Mouse (Mus musculus) MEL (cell line): ENCODE results near the gene Sorbs2. TPM values are rescaled to one million over a fixed set of nuclear protein-coding genes. Genes with fewer than 3 reads are reported as not detected.

ENCODE experiments used
- DNase-seq: peaks from one replicate; pipeline ENCODE4 v3.0.0; 2011; ENCODE audit warnings: low read depth, low spot score
- H3K27ac ChIP-seq: 2 replicates; pipeline ENCODE4 v1.5.1; 2012; ENCODE audit warnings: low read depth, mild to moderate bottlenecking, control low read depth, low read length, moderate library complexity; ENCODE audit not compliant: control insufficient read depth
- H3K27me3 ChIP-seq, 2 experiments: fragments of 150-350 bp in 1 of 2; sonication (generic) in 1 of 2; 2 replicates each; pipeline ENCODE4 v1.6.1; 2012; ENCODE audit warnings: low read length in 2 of 2, mild to moderate bottlenecking in 2 of 2, improper control_type of control experiment in 1 of 2, moderate library complexity in 1 of 2; ENCODE audit not compliant: insufficient read depth in 2 of 2, control insufficient read depth in 1 of 2
- H3K36me3 ChIP-seq, 2 experiments: 2 replicates each; pipeline ENCODE4 v1.6.1; 2012 to 2014; ENCODE audit warnings: low read length in 2 of 2, improper control_type of control experiment in 1 of 2, inconsistent platforms in 1 of 2, mild to moderate bottlenecking in 1 of 2; ENCODE audit not compliant: insufficient read depth in 2 of 2, control insufficient read depth in 1 of 2
- H3K4me1 ChIP-seq, 2 experiments: fragments of 150-350 bp in 1 of 2; sonication (generic) in 1 of 2; 2 replicates each; pipeline ENCODE4 v1.6.1; 2012; ENCODE audit warnings: low read length in 2 of 2, improper control_type of control experiment in 1 of 2, mild to moderate bottlenecking in 1 of 2; ENCODE audit not compliant: insufficient read depth in 2 of 2, control insufficient read depth in 1 of 2
- H3K4me3 ChIP-seq, 2 experiments: fragments of 150-350 bp in 1 of 2; sonication (generic) in 1 of 2; 2 replicates each; pipeline ENCODE4 v1.5.1; 2012; ENCODE audit warnings: low read depth in 2 of 2, low read length in 2 of 2, mild to moderate bottlenecking in 2 of 2, moderate library complexity in 2 of 2, control low read depth in 1 of 2, improper control_type of control experiment in 1 of 2; ENCODE audit not compliant: control insufficient read depth in 1 of 2, insufficient read depth in 1 of 2
- H3K79me2 ChIP-seq: 2 replicates; pipeline ENCODE4 v1.6.1; 2012; ENCODE audit warnings: mild to moderate bottlenecking, low read length, moderate library complexity; ENCODE audit not compliant: control insufficient read depth, poor library complexity, insufficient read depth
- H3K9ac ChIP-seq: 2 replicates; pipeline ENCODE4 v1.6.1; 2012; ENCODE audit warnings: low read depth, mild to moderate bottlenecking, control low read depth, low read length, moderate library complexity; ENCODE audit not compliant: control insufficient read depth, poor library complexity, severe bottlenecking
- H3K9me3 ChIP-seq: fragments of 150-350 bp; sonication (generic); replicated peaks from 2 replicates; pipeline ENCODE4 v1.6.1; 2012; ENCODE audit warnings: mild to moderate bottlenecking, low read length, improper control_type of control experiment, moderate library complexity; ENCODE audit not compliant: insufficient read depth
- CHD2 ChIP-seq: IDR thresholded peaks from 2 replicates; pipeline ENCODE4 v1.6.1; 2011; ENCODE audit warnings: low read length, improper control_type of control experiment
- E2F4 ChIP-seq: IDR thresholded peaks from 2 replicates; pipeline ENCODE4 v1.6.1; 2011; ENCODE audit warnings: low read depth, low read length, improper control_type of control experiment, borderline replicate concordance
- GABPA ChIP-seq: IDR thresholded peaks from 2 replicates; pipeline ENCODE4 v1.6.1; 2012; ENCODE audit warnings: low read depth, mild to moderate bottlenecking, inconsistent platforms, low read length, improper control_type of control experiment, moderate library complexity
- GATA1 ChIP-seq: IDR thresholded peaks from 2 replicates; pipeline ENCODE4 v1.6.1; 2011; ENCODE audit warnings: low read depth, low read length, improper control_type of control experiment
- JUND ChIP-seq: IDR thresholded peaks from 2 replicates; pipeline ENCODE4 v1.6.1; 2011; ENCODE audit warnings: low read depth, mild to moderate bottlenecking, improper control_type of control experiment, low read length
- MAFK ChIP-seq: IDR thresholded peaks from 2 replicates; pipeline ENCODE4 v1.6.1; 2011; ENCODE audit warnings: low read depth, mild to moderate bottlenecking, low read length, improper control_type of control experiment, borderline replicate concordance
- MEF2A ChIP-seq: IDR thresholded peaks from 2 replicates; pipeline ENCODE4 v1.6.1; 2014; ENCODE audit warnings: low read depth, mild to moderate bottlenecking, inconsistent platforms, low read length, improper control_type of control experiment; ENCODE audit not compliant: poor library complexity, insufficient replicate concordance, severe bottlenecking; ENCODE audit errors: extremely low read depth
- NELFE ChIP-seq: IDR thresholded peaks from 2 replicates; pipeline ENCODE4 v1.6.1; 2011; ENCODE audit warnings: low read depth, low read length, improper control_type of control experiment
- POLR2AphosphoS5 ChIP-seq: IDR thresholded peaks from 2 replicates; pipeline ENCODE4 v1.6.1; 2012; ENCODE audit warnings: low read depth, borderline replicate concordance, mild to moderate bottlenecking, inconsistent platforms, low read length, moderate library complexity, mixed read lengths
- RAD21 ChIP-seq: IDR thresholded peaks from 2 replicates; pipeline ENCODE4 v1.6.1; 2011; ENCODE audit warnings: mild to moderate bottlenecking, low read depth, low read length, improper control_type of control experiment
- TAL1 ChIP-seq: IDR thresholded peaks from 2 replicates; pipeline ENCODE4 v1.6.1; 2012; ENCODE audit warnings: mild to moderate bottlenecking, inconsistent platforms, low read length, moderate library complexity, mixed read lengths
- UBTF ChIP-seq: IDR thresholded peaks from 2 replicates; pipeline ENCODE4 v1.6.1; 2012; ENCODE audit warnings: low read depth, mild to moderate bottlenecking, inconsistent platforms, low read length, improper control_type of control experiment, moderate library complexity, borderline replicate concordance; ENCODE audit not compliant: insufficient read depth
- ZC3H11A ChIP-seq: IDR thresholded peaks from 2 replicates; pipeline ENCODE4 v1.6.1; 2012; ENCODE audit warnings: low read depth, mild to moderate bottlenecking, inconsistent platforms, low read length, improper control_type of control experiment
- ZKSCAN1 ChIP-seq: IDR thresholded peaks from 2 replicates; pipeline ENCODE4 v1.6.1; 2012; ENCODE audit warnings: low read depth, mild to moderate bottlenecking, inconsistent platforms, low read length, improper control_type of control experiment, moderate library complexity
- ZNF384 ChIP-seq: IDR thresholded peaks from 2 replicates; pipeline ENCODE4 v1.6.1; 2012; ENCODE audit warnings: low read depth, mild to moderate bottlenecking, inconsistent platforms, low read length, improper control_type of control experiment
- polyA plus RNA-seq, 2 experiments: library from polyadenylated mRNA; stranded (reverse) in 1 of 2; unstranded in 1 of 2; fragments of >175 nt in 1 of 2; fragments of >200 nt in 1 of 2; gene quantifications; 2 replicates each; pipeline versions ENCODE4 v1.2.1 to v1.2.4; 2012; ENCODE audit warnings: low replicate concordance in 2 of 2, low read depth in 1 of 2; ENCODE audit not compliant: insufficient read length in 2 of 2, insufficient read depth in 1 of 2, missing spikeins in 1 of 2
- total RNA-seq: library from RNA; depleted of rRNA; stranded (reverse); fragments of 300-350 nt; gene quantifications from 2 replicates; pipeline ENCODE4 v1.2.3, GENCODE M21; 2012

Gene Sorbs2
- total and polyA plus RNA-seq, 3 experiments = not detected

- no peaks in the 10 kb centered on the region; a peak in 1 of 4 replicates for H3K27me3 ChIP-seq
- H3K36me3 ChIP-seq = no peaks in the 10 kb centered on the region
- no peaks in the 10 kb centered on the region for H3K9me3 ChIP-seq
- no peaks in the 10 kb centered on the region for H3K4me1 ChIP-seq
- no peak overlapping the region for H3K4me3 ChIP-seq
- H3K79me2 ChIP-seq = no peaks in the 10 kb centered on the region
- no peak overlapping the region for H3K27ac ChIP-seq
- DNase-seq = no peak
- H3K9ac ChIP-seq = no peak overlapping the region
- TF ChIP-seq JUND = no peak
- TF ChIP-seq GATA1 = no peak
- no peak for TF ChIP-seq MEF2A
- TF ChIP-seq NELFE = no peak
- TF ChIP-seq MAFK = no peak
- TF ChIP-seq ZC3H11A = no peak
- TF ChIP-seq ZNF384 = no peak
- no peak for TF ChIP-seq CHD2
- TF ChIP-seq POLR2AphosphoS5 = no peak
- TF ChIP-seq ZKSCAN1 = no peak
- TF ChIP-seq GABPA = no peak
- no peak for TF ChIP-seq RAD21
- no peak for TF ChIP-seq TAL1
- TF ChIP-seq E2F4 = no peak
- TF ChIP-seq, all 39 proteins: peak for 0
These were observed 222.3 kb downstream of the Sorbs2 start for GRCm38 (mm10) chr8:45729850-45730382.

GRCm38 (mm10) chr8:45730795-45731194, 223.2 kb downstream of the Sorbs2 start:
- no peaks in the 10 kb centered on the region; a peak in 1 of 4 replicates for H3K27me3 ChIP-seq
- no peaks in the 10 kb centered on the region for H3K4me1 ChIP-seq
- no peaks in the 10 kb centered on the region for H3K36me3 ChIP-seq
- no peak for TF ChIP-seq UBTF
- TF ChIP-seq MAFK = no peak
- TF ChIP-seq, all 39 proteins: peak for 0
- no peaks in the 10 kb centered on the region for H3K79me2 ChIP-seq
- H3K27ac ChIP-seq = no peak overlapping the region
- H3K4me3 ChIP-seq = no peak overlapping the region
- H3K9ac ChIP-seq = no peak overlapping the region
- H3K9me3 ChIP-seq = no peaks in the 10 kb centered on the region
- no peak for DNase-seq
